ENCODE assay signal across 13 mouse cellular contexts in genomic region chr2:35267156-35267875, GRCm38 (mm10). TPM values are rescaled to one million over a fixed set of nuclear protein-coding genes. Genes with fewer than 3 reads are reported as not detected.
DNase-seq lines count a peak whose midpoint lies in the region; ATAC-seq lines count a peak whose summit lies in the region.
"Had no signal": no experiment of that assay in that cellular context is flagged by ENCODE, and none has a peak within 500 bp of the region (broad histone marks: within the 10 kb centered on the region; RNA-seq: fewer than 3 reads in every experiment).

No protein-coding gene starts in this region.

- peaks cover 90% of the 10 kb centered on the region for H3K4me1 ChIP-seq in embryonic facial prominence, embryonic 15.5 days

- no peaks in the 10 kb centered on the region for H3K36me3 ChIP-seq in embryonic facial prominence, embryonic 15.5 days
- H3K36me3 ChIP-seq: hindbrain, embryonic 13.5 days had no signal

- no peak for ATAC-seq in embryonic facial prominence, embryonic 15.5 days (ENCODE audit: insufficient number of reproducible peaks, low FRiP score, low TSS enrichment, low read depth)
- ATAC-seq in activated CD4-positive, CD25-positive, alpha-beta regulatory T cell, adult 4 months = no peak

- H3K9me3 ChIP-seq in embryonic facial prominence, embryonic 15.5 days (replicated peaks) = no peaks in the 10 kb centered on the region
- H3K9me3 ChIP-seq: hindbrain, embryonic 13.5 days had no signal

- WGBS in embryonic facial prominence, embryonic 15.5 days = 59% methylated on average over 13 of the region's 13 CpGs

- no peak overlapping the region for H3K4me3 ChIP-seq in embryonic facial prominence, embryonic 15.5 days (replicated peaks)
- H3K4me3 ChIP-seq: hindbrain, embryonic 13.5 days had no signal

- H3K4me2 ChIP-seq in embryonic facial prominence, embryonic 15.5 days (replicated peaks) = peak overlapping the region; percentile 15; the same call in 1 of the 2 replicates
- H3K4me2 ChIP-seq: hindbrain, embryonic 13.5 days had no signal

- no peak overlapping the region for H3K9ac ChIP-seq in embryonic facial prominence, embryonic 15.5 days
- H3K9ac ChIP-seq: hindbrain, embryonic 13.5 days had no signal

- no peaks in the 10 kb centered on the region for H3K27me3 ChIP-seq in embryonic facial prominence, embryonic 15.5 days

- peak overlapping the region; percentile 88 for H3K27ac ChIP-seq in embryonic facial prominence, embryonic 15.5 days (replicated peaks)
- H3K27ac ChIP-seq: hindbrain, embryonic 13.5 days; macrophage had no signal

- DNase-seq in heart, adult 11 months = peak; percentile 93
- DNase-seq in heart, adult 9 months (ENCODE audit: low spot score in 2 of 2) = no peak
- DNase-seq in kidney, postnatal 14 days = peak; percentile 71
- peak; percentile 89 for DNase-seq in lung, postnatal 25 days (ENCODE audit: low spot score)
- DNase-seq in layer of hippocampus, adult 11-12 months (ENCODE audit: low spot score) = no peak
- DNase-seq in layer of hippocampus, postnatal 36 days = no peak
- DNase-seq: cerebellum, postnatal 10 days; gastrocnemius, postnatal 14 days; right cerebral cortex, adult 18-20 months had no signal

RNA-seq across cellular contexts. Expression of gene Gsn, which starts 11.1 kb away (rescaled TPM):
- polyA plus RNA-seq in embryonic facial prominence, embryonic 15.5 days (2015; fragmentation: Nextera tagmentation; extraction: Ambion mirVana) = 327 and 340 TPM in 2 replicates
- 10 to 100 TPM; 27.2 to 28.3 TPM for polyA plus RNA-seq in activated CD4-positive, CD25-positive, alpha-beta regulatory T cell, adult 4 months (2017; shearing (Covaris generic))
- 10 to 100 TPM; 73.3 to 75.0 TPM for total RNA-seq in layer of hippocampus, postnatal 36 days (2021)

Comparison
In these comparisons a context has a peak if more than half of its experiments do, and no peak if none do; other contexts are left out.
1. DNase-seq: peak in heart, adult 11 months (single experiment), kidney, postnatal 14 days (single experiment) and lung, postnatal 25 days (single experiment); none in heart, adult 9 months (0 of 2), layer of hippocampus, adult 11-12 months (single experiment) and layer of hippocampus, postnatal 36 days (0 of 2).
2. RNA of gene Gsn, which starts 11.1 kb away (polyA plus RNA-seq): 327 to 340 TPM in embryonic facial prominence, embryonic 15.5 days; 27.2 to 28.3 TPM in activated CD4-positive, CD25-positive, alpha-beta regulatory T cell, adult 4 months; every median in the first group is over 10 times any median in the second.